Mouse (Mus musculus): Measurements from ENCODE around the gene Taf4.

- TF ChIP-seq CTCF (IDR thresholded peaks at IDR 0.05) = no peak
- TF ChIP-seq POLR2A (IDR thresholded peaks at IDR 0.05; ENCODE audit: insufficient read depth, low read depth, low read length) = no peak
- no peak for TF ChIP-seq EP300 (IDR thresholded peaks at IDR 0.05; ENCODE audit: insufficient read depth, low read depth, low read length)
Observed at GRCm38 (mm10) chr2:179978250-179978649, 1.8 kb upstream of the Taf4 start.
